Comparison of ENCODE assay signal across 8 mouse cellular contexts in the genomic region with DNA sequence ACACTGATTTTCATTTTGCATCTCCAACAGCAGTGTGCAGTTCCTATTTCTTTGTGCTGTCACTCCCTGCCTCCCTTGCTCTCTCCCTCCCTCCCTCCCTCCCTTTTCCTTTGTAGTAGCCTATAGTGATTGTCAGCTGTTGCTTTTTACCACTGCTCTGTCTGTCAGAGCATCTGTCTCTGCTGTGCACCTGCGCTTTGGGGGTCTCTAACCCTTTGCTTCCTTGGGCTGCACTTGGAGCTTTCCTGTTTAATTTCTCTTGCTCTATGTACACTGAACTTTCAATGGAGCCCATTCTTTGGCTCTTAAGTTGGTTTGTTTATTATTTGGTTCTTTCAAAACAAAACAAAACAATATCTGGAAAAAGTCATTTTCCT.
DNase-seq lines count a peak whose midpoint lies in the region; ATAC-seq lines count a peak whose summit lies in the region.

No protein-coding gene starts in this region.

- H3K9ac ChIP-seq in heart, embryonic 14.5 days (ENCODE audit: low read length), result peak overlapping the region; percentile 80
- no peak overlapping the region for H3K9ac ChIP-seq in embryonic facial prominence, embryonic 13.5 days
- H3K9ac ChIP-seq in intestine, embryonic 14.5 days (ENCODE audit: low read length), result no peak overlapping the region
- no peak overlapping the region for H3K9ac ChIP-seq in neural tube, embryonic 12.5 days

- peaks cover 23% of the 10 kb centered on the region for H3K36me3 ChIP-seq in heart, embryonic 14.5 days (ENCODE audit: control insufficient read depth, insufficient read depth, low read length)
- H3K36me3 ChIP-seq in embryonic facial prominence, embryonic 13.5 days, result peaks cover 23% of the 10 kb centered on the region
- H3K36me3 ChIP-seq in intestine, embryonic 14.5 days (ENCODE audit: control insufficient read depth, insufficient read depth, low read length), result peaks cover 14% of the 10 kb centered on the region
- peaks cover 17% of the 10 kb centered on the region for H3K36me3 ChIP-seq in neural tube, embryonic 12.5 days

- no peaks in the 10 kb centered on the region for H3K9me3 ChIP-seq in heart, embryonic 14.5 days (ENCODE audit: control insufficient read depth, low read length)
- no peaks in the 10 kb centered on the region for H3K9me3 ChIP-seq in embryonic facial prominence, embryonic 13.5 days
- no peaks in the 10 kb centered on the region for H3K9me3 ChIP-seq in intestine, embryonic 14.5 days (ENCODE audit: control insufficient read depth, low read length)
- H3K9me3 ChIP-seq in neural tube, embryonic 12.5 days, result no peaks in the 10 kb centered on the region

- peak overlapping the region; percentile 77 for H3K4me2 ChIP-seq in heart, embryonic 14.5 days (ENCODE audit: low read length)
- H3K4me2 ChIP-seq in embryonic facial prominence, embryonic 13.5 days, result peak overlapping the region; percentile 33
- peak overlapping the region; percentile 60; the same call in 1 of the 2 replicates for H3K4me2 ChIP-seq in intestine, embryonic 14.5 days (ENCODE audit: low read length)
- H3K4me2 ChIP-seq in neural tube, embryonic 12.5 days (replicated peaks), result peak overlapping the region; percentile 33; the same call in 1 of the 2 replicates

- no peak for DNase-seq in heart, adult 18-20 months
- no peak for DNase-seq in intestine, embryonic 14.5 days (ENCODE audit: low spot score)
- no peak for DNase-seq in cerebellum, adult 8-10 months
- no peak for DNase-seq in cerebellum, postnatal 36 days
- DNase-seq in left cerebral cortex, postnatal 25 days (ENCODE audit: low spot score in 2 of 2), result no peak

- H3K4me3 ChIP-seq in heart, embryonic 14.5 days (ENCODE audit: control insufficient read depth in 1 of 2, insufficient read depth in 1 of 2, low read depth in 1 of 2, low read length in 2 of 2), result peak overlapping the region in 1 of 2 experiments; percentile 21; a peak in 2 of 4 replicates
- no peak overlapping the region for H3K4me3 ChIP-seq in embryonic facial prominence, embryonic 13.5 days
- H3K4me3 ChIP-seq in intestine, embryonic 14.5 days (ENCODE audit: low read depth, low read length), result no peak overlapping the region
- no peak overlapping the region for H3K4me3 ChIP-seq in neural tube, embryonic 12.5 days

- WGBS in heart, embryonic 14.5 days, result 40% methylated on average over 1 of the region's 1 CpGs
- 53% methylated on average over 1 of the region's 1 CpGs for WGBS in embryonic facial prominence, embryonic 13.5 days
- WGBS in intestine, embryonic 14.5 days, result 39% methylated on average over 1 of the region's 1 CpGs
- 25% methylated on average over 1 of the region's 1 CpGs for WGBS in neural tube, embryonic 12.5 days

- H3K4me1 ChIP-seq in heart, embryonic 14.5 days (ENCODE audit: control insufficient read depth in 2 of 2, insufficient read depth in 2 of 2, low read length in 2 of 2), result peaks cover 13 to 39% of the 10 kb centered on the region in 2 experiments
- peaks cover 46% of the 10 kb centered on the region for H3K4me1 ChIP-seq in embryonic facial prominence, embryonic 13.5 days
- peaks cover 25% of the 10 kb centered on the region for H3K4me1 ChIP-seq in intestine, embryonic 14.5 days (replicated peaks; ENCODE audit: control insufficient read depth, insufficient read depth, low read length)
- peaks cover 29% of the 10 kb centered on the region for H3K4me1 ChIP-seq in neural tube, embryonic 12.5 days

- intact Hi-C loops in left cerebral cortex, postnatal 25 days (cut with DNase I), result loop anchor here (5.0 kb wide), 1 partner anchor 121 kb away; no protein-coding TSS in a partner anchor

- no peak for ATAC-seq in heart, embryonic 14.5 days (ENCODE audit: insufficient number of reproducible peaks, insufficient read depth, low FRiP score, low read depth)
- no peak for ATAC-seq in embryonic facial prominence, embryonic 13.5 days (ENCODE audit: insufficient number of reproducible peaks, insufficient read depth, low FRiP score, low TSS enrichment, low read depth)
- no peak for ATAC-seq in intestine, embryonic 14.5 days (replicated peaks; ENCODE audit: low FRiP score, low TSS enrichment, low read depth)
- ATAC-seq in neural tube, embryonic 12.5 days (ENCODE audit: low FRiP score, low read depth), result no peak

- no peaks in the 10 kb centered on the region for H3K27me3 ChIP-seq in heart, embryonic 14.5 days (ENCODE audit: control insufficient read depth, insufficient read depth, low read length)
- H3K27me3 ChIP-seq in embryonic facial prominence, embryonic 13.5 days, result no peaks in the 10 kb centered on the region
- no peaks in the 10 kb centered on the region for H3K27me3 ChIP-seq in intestine, embryonic 14.5 days (replicated peaks; ENCODE audit: control insufficient read depth, insufficient read depth, low read length)
- H3K27me3 ChIP-seq in neural tube, embryonic 12.5 days (replicated peaks), result no peaks in the 10 kb centered on the region

- peak overlapping the region; percentile 85 to 99; a peak in 3 of 4 replicates for H3K27ac ChIP-seq in heart, embryonic 14.5 days (replicated peaks in 1 of 2; ENCODE audit: control insufficient read depth in 1 of 2, insufficient read depth in 1 of 2, low read depth in 2 of 2, low read length in 2 of 2)
- H3K27ac ChIP-seq in embryonic facial prominence, embryonic 13.5 days, result peak overlapping the region; percentile 48
- no peak overlapping the region for H3K27ac ChIP-seq in intestine, embryonic 14.5 days (ENCODE audit: low read depth)
- H3K27ac ChIP-seq in neural tube, embryonic 12.5 days, result no peak overlapping the region

Comparison
In these comparisons a context has a peak if more than half of its experiments do, and no peak if none do; other contexts are left out.
1. H3K27ac ChIP-seq: peak in heart, embryonic 14.5 days (2 of 2) and embryonic facial prominence, embryonic 13.5 days (single experiment); none in intestine, embryonic 14.5 days (single experiment) and neural tube, embryonic 12.5 days (single experiment).
2. Peak in every context shown above with its lines, with median percentiles within 50 percentile points of each other: H3K4me2 ChIP-seq.